Mouse (Mus musculus): Measurements from ENCODE around the gene Drc3.

Gene Drc3

DNA sequence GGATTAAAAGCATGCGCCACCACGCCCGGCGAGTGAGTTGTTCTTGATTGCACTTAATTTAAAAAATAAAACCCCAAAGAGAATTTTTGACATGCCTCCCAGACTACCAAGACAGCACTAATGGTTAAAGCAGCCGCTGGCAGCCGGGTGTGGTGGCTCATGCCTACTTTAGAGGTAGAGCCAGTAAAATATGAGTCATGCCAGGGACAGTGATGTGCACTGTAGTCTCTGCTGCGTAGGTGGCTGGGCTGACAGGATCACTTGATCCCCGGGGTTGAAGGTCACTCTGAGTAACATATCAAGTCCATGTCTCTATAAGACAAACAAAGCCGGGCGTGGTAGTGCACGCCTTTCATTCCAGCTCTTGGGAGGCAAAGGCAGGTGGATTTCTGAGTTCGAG is 13.8 kb upstream of the Drc3 start:
- 86% methylated on average over 12 of the region's 12 CpGs for WGBS

- WGBS, result 73% methylated on average over 4 of the region's 4 CpGs
Measured at GRCm38 (mm10) chr11:60345868-60346267, 7.3 kb upstream of the Drc3 start.

DNA sequence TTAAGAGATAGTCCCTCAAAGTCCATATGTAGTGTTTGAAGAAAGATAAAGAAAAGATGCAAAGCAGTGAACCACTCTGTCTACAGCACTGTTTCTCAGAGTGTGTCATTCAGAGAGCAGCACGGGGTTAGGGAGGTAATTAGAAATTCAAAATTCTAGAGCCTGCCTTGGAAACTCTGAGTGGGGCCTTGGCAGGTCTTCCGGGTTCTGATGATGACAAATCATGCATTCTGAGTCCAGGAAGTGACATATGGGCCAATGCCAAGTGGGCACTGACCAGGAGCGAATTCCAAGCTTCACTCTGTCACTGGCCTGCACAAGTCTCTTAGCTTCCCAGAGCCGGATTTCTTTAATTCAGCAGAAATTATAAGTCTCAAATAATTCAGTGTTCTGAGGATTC is 6.6 kb upstream of the Drc3 start:
- 22% methylated on average over 4 of the region's 4 CpGs for WGBS

GRCm38 (mm10) chr11:60351388-60351787 is 1.7 kb upstream of the Drc3 start:
- 32% methylated on average over 2 of the region's 2 CpGs for WGBS

- 7% methylated on average over 11 of the region's 11 CpGs for WGBS
Measured at GRCm38 (mm10) chr11:60351925-60352371, 1.2 kb upstream of the Drc3 start.

DNA sequence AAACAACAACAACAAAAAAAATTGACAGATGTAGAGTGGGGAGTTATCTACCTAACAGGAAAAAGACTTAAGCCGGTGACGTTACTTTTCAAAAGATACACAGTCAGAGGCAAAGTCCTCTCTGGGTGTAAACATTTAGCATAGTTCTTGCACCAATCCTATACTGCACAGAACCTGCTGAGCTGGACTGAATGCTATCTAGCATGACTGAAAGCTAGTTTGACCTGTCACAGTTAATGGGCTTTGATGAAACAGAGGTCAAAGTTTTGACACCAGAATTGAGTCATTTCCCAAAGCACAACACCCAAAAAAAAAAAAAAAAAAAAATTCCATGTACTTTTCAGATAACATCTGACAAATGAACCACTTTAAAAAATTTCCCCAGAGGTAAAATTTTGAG is 2.8 kb downstream of the Drc3 start:
- 96% methylated on average over 2 of the region's 2 CpGs for WGBS

DNA sequence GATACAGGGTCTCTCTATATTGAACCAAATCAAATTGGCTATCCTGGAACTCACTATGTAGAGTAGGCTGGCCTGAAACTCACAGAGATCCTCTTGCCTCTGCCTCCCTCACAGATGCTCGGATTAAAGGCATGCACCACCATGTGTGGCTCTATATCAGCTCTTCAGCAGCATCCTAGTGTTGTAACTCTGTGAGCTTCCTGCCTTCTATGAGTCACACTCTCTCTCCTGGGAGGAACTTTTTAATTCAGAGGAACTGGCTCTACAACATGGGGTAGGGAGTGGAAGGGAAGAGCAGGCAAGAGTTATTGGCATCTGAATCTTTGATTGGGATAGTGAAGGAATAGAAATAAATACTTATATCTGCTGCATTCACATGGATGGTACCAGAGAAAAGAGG is 4.0 kb downstream of the Drc3 start:
- WGBS, result 26% methylated on average over 1 of the region's 1 CpGs

- 67% methylated on average over 7 of the region's 7 CpGs for WGBS
Measured at GRCm38 (mm10) chr11:60358548-60358947, 5.4 kb downstream of the Drc3 start.

- 82% methylated on average over 5 of the region's 5 CpGs for WGBS
Measured at GRCm38 (mm10) chr11:60359138-60359537, 6.0 kb downstream of the Drc3 start.

DNA sequence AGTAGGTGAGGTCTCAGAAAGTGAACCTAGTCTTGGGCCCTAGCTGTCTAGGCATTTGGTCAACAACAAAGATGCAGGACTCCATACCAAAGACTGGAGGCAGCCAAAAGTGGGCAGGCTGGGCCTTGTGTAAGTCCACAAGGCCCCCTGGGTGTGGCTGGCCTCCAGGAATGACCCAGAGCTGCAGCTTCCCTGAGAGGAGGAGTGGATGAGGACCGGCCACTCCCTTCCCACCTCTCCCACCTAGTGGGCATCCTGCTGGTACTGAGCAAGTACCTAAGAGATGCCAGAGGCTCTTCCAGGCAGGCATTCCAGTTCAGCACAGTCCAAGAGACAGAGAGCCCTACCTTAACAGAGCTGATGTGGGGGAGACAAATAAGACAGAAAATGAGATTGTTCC is 6.8 kb downstream of the Drc3 start:
- WGBS, result 86% methylated on average over 1 of the region's 1 CpGs

DNA sequence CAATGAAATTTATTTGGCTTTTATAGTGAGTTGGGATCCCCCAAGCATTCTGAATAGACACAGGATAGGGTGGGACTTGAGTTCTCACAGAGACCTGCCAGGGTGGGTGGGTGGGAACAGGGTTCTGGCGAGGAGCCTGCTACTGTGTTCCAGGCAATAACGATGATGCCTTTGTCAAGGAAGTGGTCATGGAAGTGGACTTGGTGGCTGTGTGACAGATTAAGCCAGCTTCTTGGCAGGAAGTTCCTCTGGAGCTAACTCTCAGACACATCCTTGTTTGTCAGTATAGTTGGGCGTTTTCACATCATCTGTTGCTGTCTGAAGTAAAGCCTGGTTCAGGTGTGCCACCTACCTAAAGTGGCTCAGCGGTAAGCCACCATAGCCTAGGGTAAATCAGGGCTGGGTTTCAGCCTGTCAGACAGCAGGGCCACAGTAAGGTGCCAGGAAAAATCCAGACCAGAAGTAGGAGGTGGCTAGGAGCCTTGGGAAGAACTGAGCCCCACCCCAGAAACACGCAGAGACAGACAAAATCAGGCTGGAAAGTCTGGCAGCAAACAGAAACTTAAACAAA is 7.6 kb downstream of the Drc3 start:
- 53% methylated on average over 5 of the region's 5 CpGs for WGBS

DNA sequence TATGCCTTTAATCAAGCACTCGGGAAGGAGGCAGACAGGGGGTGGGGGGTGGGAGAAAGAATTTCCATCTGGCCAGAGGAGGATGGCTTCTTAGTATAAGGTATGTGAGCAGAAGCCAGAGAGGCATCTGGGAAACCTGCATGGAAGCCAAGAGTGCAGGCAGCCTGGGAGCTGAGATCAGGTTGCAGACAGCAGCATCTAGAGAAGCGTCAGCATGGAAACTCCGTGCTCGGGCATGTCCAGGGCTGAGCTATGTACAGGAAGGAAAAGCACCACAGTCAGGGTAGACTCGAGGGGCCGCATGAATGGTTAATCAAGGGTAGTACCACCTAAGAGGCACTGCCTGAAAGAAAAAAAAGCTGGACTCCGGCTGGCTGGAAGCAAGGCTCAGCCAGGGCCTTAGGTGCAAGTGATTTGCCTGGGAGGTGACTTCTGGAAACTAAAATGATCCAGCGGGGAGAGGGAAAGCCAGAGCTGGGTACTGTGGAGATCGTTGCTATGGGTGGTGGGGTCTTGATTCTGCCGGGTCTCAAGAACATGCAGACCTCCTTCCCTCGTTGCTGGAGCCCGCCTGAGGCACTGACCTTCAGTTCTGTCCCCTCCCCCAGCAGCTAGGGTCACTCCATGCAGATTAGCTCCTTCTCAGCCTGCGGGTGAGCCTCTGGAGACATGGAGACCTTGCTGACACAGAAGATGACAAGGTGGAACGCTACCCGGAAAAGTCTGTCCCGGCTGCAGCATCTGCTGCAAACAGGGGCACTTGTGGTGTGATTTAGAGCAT is 13.3 kb downstream of the Drc3 start:
- WGBS, result 66% methylated on average over 16 of the region's 16 CpGs

- WGBS, result 85% methylated on average over 3 of the region's 3 CpGs
Measured at GRCm38 (mm10) chr11:60367256-60367655, 14.1 kb downstream of the Drc3 start.

DNA sequence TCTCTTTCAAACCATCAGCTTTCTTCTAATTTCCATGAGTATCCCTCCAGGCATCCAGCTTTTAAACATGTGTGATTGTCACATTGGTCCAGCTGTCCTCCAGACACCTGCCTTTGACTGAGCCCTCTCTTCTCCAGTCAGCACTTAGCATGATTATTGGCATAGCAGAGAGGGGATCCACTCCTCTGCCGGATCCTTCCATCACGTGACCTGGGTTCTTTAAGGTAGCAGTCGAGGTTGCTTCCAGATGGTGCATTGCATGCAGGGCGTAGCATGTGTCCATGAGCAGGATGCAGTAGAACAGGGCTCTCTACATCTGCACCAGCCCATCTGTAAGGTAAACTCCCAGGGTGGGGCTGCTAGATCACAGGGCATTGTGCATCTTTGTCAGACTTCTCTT is 15.8 kb downstream of the Drc3 start:
- WGBS, result 68% methylated on average over 4 of the region's 4 CpGs

DNA sequence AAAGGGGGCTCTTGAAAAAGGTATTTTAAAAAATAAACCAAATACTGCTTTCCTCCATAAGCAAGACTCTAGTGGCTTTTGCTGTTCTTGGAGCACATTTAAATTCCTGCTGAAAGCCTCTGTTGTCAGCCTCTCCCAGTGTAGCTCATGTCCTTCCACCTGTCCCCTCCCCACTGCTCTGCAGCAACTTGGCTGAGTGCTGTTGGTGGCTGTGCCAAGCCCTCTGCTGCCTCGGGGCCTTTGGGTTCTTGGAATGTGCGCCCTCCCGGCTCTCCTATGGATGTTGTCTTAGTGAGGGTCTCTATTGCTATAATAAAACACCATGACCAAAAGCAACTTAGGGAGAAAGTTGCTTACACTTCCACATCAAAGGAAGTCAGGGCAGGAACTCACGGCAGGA is 16.3 kb downstream of the Drc3 start:
- WGBS, result 70% methylated on average over 4 of the region's 4 CpGs

- WGBS, result 83% methylated on average over 13 of the region's 13 CpGs
Measured at GRCm38 (mm10) chr11:60370431-60370830, 17.3 kb downstream of the Drc3 start.

GRCm38 (mm10) chr11:60374481-60374880 is 21.4 kb downstream of the Drc3 start:
- WGBS, result 90% methylated on average over 6 of the region's 6 CpGs

GRCm38 (mm10) chr11:60383518-60383917 is 30.4 kb downstream of the Drc3 start:
- WGBS, result 94% methylated on average over 6 of the region's 6 CpGs

DNA sequence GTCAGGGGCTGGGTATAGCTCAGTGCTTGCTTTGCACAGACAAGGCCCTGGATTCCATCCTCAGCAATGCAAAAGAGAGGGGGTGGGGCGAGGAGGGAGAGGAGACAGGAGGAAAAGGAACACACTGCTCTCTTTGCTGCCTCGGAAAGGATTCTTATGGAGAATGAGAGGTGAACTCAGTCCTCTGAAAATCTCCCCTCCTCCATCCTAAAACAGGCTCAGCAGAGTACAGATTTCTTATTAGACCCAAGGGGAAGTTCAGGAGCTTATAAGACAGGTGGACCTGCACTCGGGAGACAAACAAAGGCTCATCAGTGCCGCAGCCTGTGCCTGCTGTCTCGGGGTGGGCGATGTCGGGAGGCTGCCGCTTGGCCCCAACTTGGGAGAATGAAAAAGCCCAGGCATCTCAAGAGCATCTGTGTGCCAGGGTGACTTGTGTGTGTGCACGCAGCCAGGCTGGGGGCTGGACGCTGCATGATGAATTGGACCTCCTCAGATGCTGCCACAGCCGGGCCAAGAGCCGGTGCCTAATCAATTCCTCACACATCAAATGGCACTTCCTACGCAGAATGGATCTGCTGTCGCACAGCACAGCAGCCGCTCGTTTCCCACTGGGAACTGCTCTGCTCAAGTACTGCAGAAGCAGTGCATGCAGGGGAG is 31.8 kb downstream of the Drc3 start:
- 5% methylated on average over 16 of the region's 16 CpGs for WGBS

- WGBS, result 81% methylated on average over 5 of the region's 5 CpGs
Measured at GRCm38 (mm10) chr11:60385946-60386345, 32.8 kb downstream of the Drc3 start.

- 98% methylated on average over 2 of the region's 2 CpGs for WGBS
Measured at GRCm38 (mm10) chr11:60387944-60388343, 34.8 kb downstream of the Drc3 start.

DNA sequence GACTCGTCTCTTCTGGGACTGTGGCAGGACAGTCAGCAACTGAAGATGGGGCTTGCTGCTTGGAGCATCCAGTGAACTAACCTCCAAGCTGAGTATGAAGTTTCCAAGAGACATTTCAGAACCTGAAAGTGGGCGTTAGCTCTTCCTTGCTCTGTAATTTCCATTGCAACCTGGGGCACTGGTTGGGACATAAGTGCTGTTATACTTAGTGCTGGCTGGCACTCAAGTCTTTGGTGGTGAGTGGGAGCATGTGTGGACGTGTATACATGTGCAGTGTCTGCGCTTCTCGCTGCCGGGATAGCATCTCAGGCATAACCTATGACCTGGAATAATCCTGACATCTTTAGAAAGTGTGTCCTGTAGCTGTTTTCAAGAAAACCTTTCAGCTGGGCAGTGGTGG is 38.2 kb downstream of the Drc3 start:
- 71% methylated on average over 6 of the region's 6 CpGs for WGBS

- WGBS, result 35% methylated on average over 6 of the region's 6 CpGs
Measured at GRCm38 (mm10) chr11:60396546-60396945, 43.4 kb downstream of the Drc3 start.

Data from cerebral cortex, adult 2 months (tissue).